Mouse (Mus musculus) megakaryocyte, embryonic 14.5 days (primary cell): Measurements from ENCODE around the gene Cadps2. TPM values are rescaled to one million over a fixed set of nuclear protein-coding genes. Genes with fewer than 3 reads are reported as not detected.

ENCODE experiments used
- H3K27me3 ChIP-seq: replicated peaks from 2 replicates; pipeline ENCODE3; 2012; ENCODE audit warnings: inconsistent platforms
- H3K36me3 ChIP-seq: replicated peaks from 2 replicates; pipeline ENCODE3; 2012; ENCODE audit warnings: low read length, inconsistent platforms, mixed read lengths
- H3K4me1 ChIP-seq: 2 replicates; pipeline ENCODE4 v1.6.1; 2012; ENCODE audit warnings: inconsistent platforms
- H3K4me3 ChIP-seq: replicated peaks from 2 replicates; pipeline ENCODE3; 2012; ENCODE audit warnings: moderate library complexity, mild to moderate bottlenecking, inconsistent platforms
- H3K9me3 ChIP-seq: 2 replicates; pipeline ENCODE4 v1.6.1; 2012; ENCODE audit warnings: inconsistent platforms
- FLI1 ChIP-seq: IDR thresholded peaks from 2 replicates; pipeline ENCODE4 v1.6.1; 2012; ENCODE audit warnings: low read length, inconsistent platforms, mixed read lengths
- GATA1 ChIP-seq: IDR thresholded peaks from 3 replicates; pipeline ENCODE4 v1.6.1; 2012; ENCODE audit warnings: mixed read lengths, low read length, inconsistent platforms, borderline replicate concordance
- polyA plus RNA-seq: library from polyadenylated mRNA; stranded (reverse); fragments of >175 nt; gene quantifications from 2 replicates; pipeline ENCODE4 v1.2.3, GENCODE M21; 2012; ENCODE audit warnings: low replicate concordance; ENCODE audit not compliant: insufficient read depth

Cadps2 gene
- polyA plus RNA-seq, 1 experiment: not detected

DNA sequence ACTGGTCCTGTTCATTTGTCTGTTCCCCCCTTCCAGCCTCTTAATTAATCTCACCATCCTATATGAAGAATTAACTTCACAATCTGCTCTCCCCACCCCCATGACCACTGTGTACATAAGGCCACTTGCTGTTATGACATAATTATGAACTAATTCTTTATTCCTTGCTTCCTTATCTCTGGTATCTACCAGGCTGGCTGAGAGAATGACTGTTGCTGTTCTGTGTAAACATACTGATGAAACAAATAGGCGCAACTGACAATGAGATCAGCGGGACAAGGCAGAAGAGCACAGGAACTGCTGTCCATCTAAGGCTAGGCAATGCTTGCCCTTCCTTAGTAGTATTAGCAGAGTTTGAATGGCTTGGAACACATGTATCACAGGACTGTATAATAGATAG lies 445.1 kb downstream of the Cadps2 start:
- Histone ChIP-seq H3K4me1 (no peaks in the 10 kb centered on the region), H3K36me3 (no peaks in the 10 kb centered on the region), H3K9me3 (peaks cover 4% of the 10 kb centered on the region; the same call in 1 of the 2 replicates), H3K4me3 (no peak overlapping the region), H3K27me3 (no peaks in the 10 kb centered on the region)
- TF ChIP-seq GATA1 (no peak), FLI1 (no peak)

DNA sequence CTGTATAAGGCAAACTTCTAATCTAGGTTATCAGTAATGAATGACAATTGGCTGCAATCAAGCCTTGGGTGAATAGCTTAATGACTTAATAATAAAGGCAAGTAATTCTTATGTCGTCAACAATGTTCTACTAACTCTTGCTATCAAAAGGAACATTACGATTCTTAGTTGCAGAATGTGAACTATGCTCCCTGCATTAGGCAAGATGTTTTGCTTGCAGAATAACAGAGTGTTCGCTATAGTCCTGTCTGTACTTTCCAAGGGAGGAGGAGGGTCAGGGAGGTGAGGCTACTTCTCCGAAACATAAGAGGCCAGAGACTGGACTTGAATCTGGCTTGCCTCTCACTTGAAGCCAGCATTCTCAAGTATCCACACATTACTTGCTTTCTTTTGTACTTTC lies 446.5 kb downstream of the Cadps2 start:
- Histone ChIP-seq H3K4me3 (no peak overlapping the region), H3K4me1 (no peaks in the 10 kb centered on the region), H3K36me3 (no peaks in the 10 kb centered on the region), H3K27me3 (no peaks in the 10 kb centered on the region), H3K9me3 (peaks cover 4% of the 10 kb centered on the region; the same call in 1 of the 2 replicates)
- TF ChIP-seq GATA1: no peak
- TF ChIP-seq FLI1: no peak

DNA sequence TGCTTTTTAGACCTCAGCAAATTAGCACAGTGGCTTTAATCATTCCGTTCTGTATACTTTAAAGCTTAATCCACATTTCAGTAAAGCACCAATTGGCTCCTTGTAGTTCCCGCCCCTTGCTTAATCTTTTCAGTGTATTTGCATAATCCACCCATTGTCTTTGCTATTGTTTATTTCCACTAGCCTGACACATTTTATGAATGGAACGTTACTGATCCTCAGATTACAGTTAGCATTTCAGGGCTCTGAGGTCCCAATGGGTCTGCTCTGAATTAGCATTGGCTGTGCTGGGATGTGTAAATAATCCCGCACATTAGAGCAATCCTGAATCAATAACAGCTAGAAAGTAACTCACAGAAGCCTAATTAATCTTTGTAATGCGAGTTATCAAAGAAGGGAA lies 452.5 kb downstream of the Cadps2 start:
- no peaks in the 10 kb centered on the region for H3K36me3 ChIP-seq
- no peak for TF ChIP-seq GATA1
- TF ChIP-seq FLI1: no peak
- no peaks in the 10 kb centered on the region for H3K27me3 ChIP-seq
- no peaks in the 10 kb centered on the region for H3K4me1 ChIP-seq
- H3K9me3 ChIP-seq: no peaks in the 10 kb centered on the region
- H3K4me3 ChIP-seq: no peak overlapping the region

DNA sequence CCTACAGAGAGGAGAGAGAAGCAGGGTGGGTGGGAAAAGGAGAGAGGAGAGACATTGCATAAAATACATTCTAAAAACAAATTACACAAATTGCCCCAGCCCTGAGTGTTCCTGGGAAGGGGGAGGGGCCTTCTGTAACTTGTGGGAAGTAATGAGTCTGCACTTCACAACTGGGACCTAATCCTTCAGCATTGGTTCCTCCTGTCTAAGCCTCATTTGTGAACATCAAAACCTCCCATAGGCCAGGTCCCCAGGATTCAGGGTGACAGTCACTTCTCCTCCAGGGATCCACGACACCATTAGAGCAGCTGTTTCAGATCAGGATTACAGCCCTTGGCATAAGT lies 456.2 kb downstream of the Cadps2 start:
- no peaks in the 10 kb centered on the region for H3K36me3 ChIP-seq
- no peaks in the 10 kb centered on the region for H3K27me3 ChIP-seq
- no peaks in the 10 kb centered on the region for H3K9me3 ChIP-seq
- H3K4me1 ChIP-seq: no peaks in the 10 kb centered on the region
- no peak for TF ChIP-seq FLI1
- TF ChIP-seq GATA1: no peak
- no peak overlapping the region for H3K4me3 ChIP-seq

DNA sequence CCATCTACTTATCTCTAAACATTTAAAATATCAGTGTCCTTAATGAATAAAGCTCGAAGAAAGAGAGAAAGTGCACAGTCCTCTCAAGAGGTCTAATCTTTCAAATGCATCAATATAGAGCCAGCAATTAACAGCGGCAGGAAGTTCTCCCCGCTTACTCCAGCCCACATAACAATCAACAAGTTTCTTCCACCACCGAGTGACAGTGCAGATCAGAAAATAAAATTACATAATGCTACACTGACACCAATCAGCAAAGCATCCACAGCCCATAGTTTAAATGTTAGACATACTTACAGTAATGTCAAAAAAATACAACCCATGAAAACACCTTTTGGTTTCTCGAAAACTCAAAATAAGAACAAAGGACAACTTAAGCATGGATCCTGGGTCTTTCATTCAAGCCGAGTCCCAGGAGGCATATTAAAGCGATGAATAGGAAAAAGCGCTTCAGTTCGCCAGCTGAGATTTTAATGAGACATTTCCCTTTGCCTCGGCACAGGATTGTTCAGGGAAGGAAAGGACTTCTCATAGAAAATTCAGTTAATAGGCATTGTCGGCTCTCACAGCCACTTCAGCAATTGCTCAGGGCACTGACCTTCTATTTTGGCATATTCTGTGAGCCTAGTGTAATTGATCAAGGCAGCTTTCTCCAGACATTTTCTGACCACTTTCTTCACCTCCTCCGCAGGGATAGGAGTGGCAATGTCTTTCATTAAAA lies 456.8 kb downstream of the Cadps2 start:
- H3K4me3 ChIP-seq: no peak overlapping the region
- no peaks in the 10 kb centered on the region for H3K36me3 ChIP-seq
- no peaks in the 10 kb centered on the region for H3K9me3 ChIP-seq
- H3K27me3 ChIP-seq: no peaks in the 10 kb centered on the region
- TF ChIP-seq GATA1 (no peak), FLI1 (no peak)
- H3K4me1 ChIP-seq: no peaks in the 10 kb centered on the region

DNA sequence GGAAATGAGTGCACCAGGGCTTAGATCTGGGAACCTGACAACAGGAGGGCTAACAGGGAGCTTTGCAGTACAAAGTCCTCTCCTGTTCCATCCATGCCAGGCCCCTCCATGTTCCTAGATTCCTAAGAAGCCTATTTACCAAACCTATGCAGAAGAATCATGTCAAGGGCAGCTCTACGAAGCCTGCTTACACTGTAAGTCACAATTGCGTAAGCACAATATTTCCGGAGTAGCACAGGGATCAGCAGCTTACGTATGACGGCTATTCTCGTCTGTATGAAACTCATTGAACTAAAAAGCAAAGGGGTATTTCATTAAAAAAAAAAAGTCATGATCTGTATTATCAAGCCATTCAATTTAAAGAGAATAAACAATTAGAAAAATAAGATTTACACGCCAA lies 462.9 kb downstream of the Cadps2 start:
- no peaks in the 10 kb centered on the region for H3K27me3 ChIP-seq
- peaks cover 7% of the 10 kb centered on the region; the same call in 1 of the 2 replicates for H3K9me3 ChIP-seq
- H3K4me1 ChIP-seq: no peaks in the 10 kb centered on the region
- H3K36me3 ChIP-seq: no peaks in the 10 kb centered on the region
- TF ChIP-seq FLI1: no peak
- TF ChIP-seq GATA1: no peak
- H3K4me3 ChIP-seq: no peak overlapping the region

DNA sequence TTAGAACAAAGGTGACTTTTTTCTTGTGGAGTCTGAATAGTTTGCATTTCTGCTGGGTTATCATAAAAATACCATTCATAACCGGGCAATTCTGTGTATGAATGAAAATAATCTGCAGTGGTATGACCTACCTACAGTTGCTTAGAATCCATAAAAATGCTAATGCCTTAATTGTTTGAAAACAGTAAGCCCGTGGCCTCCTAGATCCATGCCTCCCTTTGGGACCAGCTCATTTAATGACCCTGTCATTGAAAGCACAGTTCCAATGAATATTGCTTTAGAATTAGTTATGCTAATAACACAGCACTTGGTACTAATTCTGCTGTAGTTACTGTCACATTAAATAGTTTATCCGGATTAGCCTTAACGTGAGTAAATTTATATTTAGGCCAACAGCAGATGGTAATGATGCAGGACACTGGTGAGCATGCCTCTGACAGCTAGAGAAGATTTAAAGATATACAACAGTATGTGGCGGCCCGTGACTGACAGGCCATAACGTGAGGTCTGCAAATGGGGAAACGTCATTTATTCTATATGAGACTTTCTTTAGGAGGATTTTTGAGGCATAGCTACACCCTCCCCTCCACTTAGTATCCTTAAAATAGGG lies 477.3 kb downstream of the Cadps2 start:
- H3K36me3 ChIP-seq: no peaks in the 10 kb centered on the region
- H3K4me1 ChIP-seq: no peaks in the 10 kb centered on the region
- no peaks in the 10 kb centered on the region; the same call in 1 of the 2 replicates for H3K9me3 ChIP-seq
- TF ChIP-seq FLI1: no peak
- TF ChIP-seq GATA1: no peak
- H3K27me3 ChIP-seq: no peaks in the 10 kb centered on the region
- no peak overlapping the region for H3K4me3 ChIP-seq

DNA sequence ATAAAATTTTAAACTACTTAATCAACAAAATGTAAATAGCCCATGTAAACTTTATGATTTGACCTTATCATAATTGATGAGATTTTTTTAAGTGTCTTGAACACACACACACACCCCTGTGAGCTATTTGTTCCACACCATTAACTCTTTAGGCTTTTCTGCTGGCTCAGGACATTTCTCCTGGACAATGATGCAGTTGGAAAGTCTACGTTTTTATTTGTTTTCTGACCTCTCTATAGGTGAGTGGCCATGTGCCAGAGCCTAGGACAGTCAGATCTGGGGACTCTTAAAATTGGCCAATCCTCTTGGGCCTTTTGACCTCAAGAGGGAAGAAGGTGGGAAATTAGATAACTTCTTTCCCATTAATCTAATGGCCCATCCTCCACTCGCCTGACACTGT lies 478.6 kb downstream of the Cadps2 start:
- Histone ChIP-seq H3K9me3 (no peaks in the 10 kb centered on the region; the same call in 1 of the 2 replicates), H3K27me3 (no peaks in the 10 kb centered on the region), H3K4me3 (no peak overlapping the region), H3K4me1 (no peaks in the 10 kb centered on the region), H3K36me3 (no peaks in the 10 kb centered on the region)
- TF ChIP-seq FLI1 (no peak), GATA1 (no peak)

DNA sequence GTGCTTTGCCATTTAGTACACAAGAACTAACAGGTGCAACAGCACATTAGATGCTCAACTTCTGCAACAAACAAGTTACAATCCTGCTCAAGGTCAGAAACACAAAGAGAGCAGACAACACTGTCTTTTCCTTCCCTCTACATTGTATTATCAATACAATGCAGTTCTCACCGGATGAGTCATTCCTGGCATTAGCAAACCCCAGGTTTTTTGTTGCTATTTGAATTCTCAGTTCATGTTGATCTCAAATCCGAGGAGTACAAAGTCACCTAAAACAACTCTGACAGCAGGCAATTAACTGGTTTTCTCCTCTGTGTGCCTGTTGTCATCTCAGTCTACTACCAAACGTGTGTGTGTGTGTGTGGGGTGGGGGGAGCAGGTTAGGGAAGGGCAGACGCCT lies 483.1 kb downstream of the Cadps2 start:
- TF ChIP-seq FLI1: no peak
- no peak for TF ChIP-seq GATA1
- no peaks in the 10 kb centered on the region for H3K36me3 ChIP-seq

DNA sequence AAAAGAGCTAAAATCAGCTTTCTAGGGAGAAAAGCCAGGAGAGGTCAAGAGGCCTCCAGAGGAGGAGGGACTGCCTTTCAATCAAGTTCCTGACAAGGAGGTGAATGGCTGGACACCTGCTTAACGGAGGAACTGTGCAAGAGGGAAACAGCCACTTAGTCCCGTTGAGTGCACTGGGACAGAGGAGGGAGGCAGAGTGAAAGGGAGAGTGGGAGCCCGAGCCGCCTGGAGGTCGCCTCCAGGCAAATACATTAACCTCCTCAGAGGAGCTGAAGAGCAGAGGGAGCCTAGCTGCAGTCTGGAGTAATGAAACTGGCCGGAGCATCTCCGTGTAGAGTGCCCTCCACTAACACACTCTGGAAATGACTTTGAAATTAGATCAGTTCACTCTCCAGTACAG lies 485.7 kb downstream of the Cadps2 start:
- Histone ChIP-seq H3K27me3 (no peaks in the 10 kb centered on the region), H3K9me3 (no peaks in the 10 kb centered on the region), H3K36me3 (no peaks in the 10 kb centered on the region), H3K4me3 (no peak overlapping the region), H3K4me1 (no peaks in the 10 kb centered on the region)
- TF ChIP-seq GATA1: no peak
- no peak for TF ChIP-seq FLI1

More for the DNA sequence above, 483.1 kb downstream of the Cadps2 start:
- no peaks in the 10 kb centered on the region; the same call in 1 of the 2 replicates for H3K9me3 ChIP-seq
- H3K4me3 ChIP-seq: no peak overlapping the region
- no peaks in the 10 kb centered on the region for H3K4me1 ChIP-seq
- H3K27me3 ChIP-seq: no peaks in the 10 kb centered on the region
